8 mouse cellular contexts compared by ENCODE assay signal in genomic region chr6:56715270-56715666, GRCm38 (mm10). TPM values are rescaled to one million over a fixed set of nuclear protein-coding genes. Genes with fewer than 3 reads are reported as not detected.
DNase-seq lines count a peak whose midpoint lies in the region; ATAC-seq and TF ChIP-seq lines count a peak whose summit lies in the region.

No protein-coding gene starts in this region.

- no peaks in the 10 kb centered on the region for H3K36me3 ChIP-seq in heart, embryonic 10.5 days
- H3K36me3 ChIP-seq in ES-E14 (ENCODE audit: control insufficient read depth, insufficient read depth, low read length, poor library complexity, severe bottlenecking) (no peaks in the 10 kb centered on the region), macrophage (ENCODE audit: inconsistent target) (no peaks in the 10 kb centered on the region)
- H3K36me3 ChIP-seq in embryonic facial prominence, embryonic 15.5 days, result no peaks in the 10 kb centered on the region
- no peaks in the 10 kb centered on the region for H3K36me3 ChIP-seq in intestine, embryonic 16.5 days (ENCODE audit: control insufficient read depth, insufficient read depth, low read length)

- peak overlapping the region; percentile 96 for H3K9ac ChIP-seq in ES-E14 (ENCODE audit: insufficient read depth, low read depth, low read length, poor library complexity, severe bottlenecking)
- H3K9ac ChIP-seq in embryonic facial prominence, embryonic 15.5 days, result peak overlapping the region; percentile 75
- H3K9ac ChIP-seq in intestine, embryonic 16.5 days (ENCODE audit: low read depth, low read length), result peak overlapping the region; percentile 86

- H3K27me3 ChIP-seq in heart, embryonic 10.5 days (ENCODE audit: insufficient read depth, poor library complexity, severe bottlenecking), result no peaks in the 10 kb centered on the region
- no peaks in the 10 kb centered on the region for H3K27me3 ChIP-seq in embryonic facial prominence, embryonic 15.5 days
- H3K27me3 ChIP-seq in intestine, embryonic 16.5 days (replicated peaks; ENCODE audit: control insufficient read depth, insufficient read depth, low read length), result no peaks in the 10 kb centered on the region

- ATAC-seq in embryonic facial prominence, embryonic 15.5 days (ENCODE audit: insufficient number of reproducible peaks, low FRiP score, low TSS enrichment, low read depth), result no peak; the same call in 1 of the 2 replicates
- ATAC-seq in intestine, embryonic 16.5 days, result no peak

- peak overlapping the region; percentile 93 for H3K27ac ChIP-seq in heart, embryonic 10.5 days
- H3K27ac ChIP-seq in ES-E14 (ENCODE audit: insufficient read depth, low read depth, low read length, poor library complexity, severe bottlenecking) (peak overlapping the region; percentile 97), macrophage (peak overlapping the region; percentile 18)
- H3K27ac ChIP-seq in embryonic facial prominence, embryonic 15.5 days (replicated peaks), result peak overlapping the region; percentile 96
- peak overlapping the region; percentile 98 for H3K27ac ChIP-seq in intestine, embryonic 16.5 days (ENCODE audit: low read length)

- H3K4me2 ChIP-seq in embryonic facial prominence, embryonic 15.5 days (replicated peaks), result peak overlapping the region; percentile 57
- peak overlapping the region; percentile 77 for H3K4me2 ChIP-seq in intestine, embryonic 16.5 days (ENCODE audit: low read depth, low read length)

- intact Hi-C loops in heart, postnatal 25 days (cut with DNase I), result loop anchor here (5.0 to 10.0 kb wide), 3 partner anchors 82 to 820 kb away; partner anchors contain the start of genes Kbtbd2, Nt5c3, Ppm1k and Vmn1r4

- in situ Hi-C loops in ES-E14 (cut with MboI; ENCODE audit: low sequenced_read_pairs in 2 of 2, unreplicated experiment in 2 of 2), result no loop called here

- H3K9me3 ChIP-seq in heart, embryonic 10.5 days, result no peaks in the 10 kb centered on the region
- no peaks in the 10 kb centered on the region for H3K9me3 ChIP-seq in ES-E14 (ENCODE audit: control insufficient read depth, insufficient read depth, low read depth, low read length)
- no peaks in the 10 kb centered on the region for H3K9me3 ChIP-seq in embryonic facial prominence, embryonic 15.5 days (replicated peaks)
- no peaks in the 10 kb centered on the region for H3K9me3 ChIP-seq in intestine, embryonic 16.5 days (ENCODE audit: control insufficient read depth, low read length)

- DNase-seq in heart, embryonic 10.5 days (ENCODE audit: low spot score), result no peak
- DNase-seq in heart, postnatal 25 days (ENCODE audit: low spot score), result no peak
- DNase-seq in ES-E14 (ENCODE audit: low read depth, low spot score), result peak; percentile 54
- DNase-seq in cerebellum, adult 9-10 months, result no peak
- DNase-seq in layer of hippocampus, postnatal 14 days (ENCODE audit: low spot score in 2 of 2), result no peak

- WGBS in heart, embryonic 10.5 days, result under 1% methylated on average over 25 of the region's 25 CpGs
- WGBS in embryonic facial prominence, embryonic 15.5 days, result under 1% methylated on average over 25 of the region's 25 CpGs
- under 1% methylated on average over 25 of the region's 25 CpGs for WGBS in intestine, embryonic 16.5 days
- under 1% methylated on average over 25 of the region's 25 CpGs for WGBS in macrophage (ENCODE audit: missing documents)

- H3K4me1 ChIP-seq in heart, embryonic 10.5 days, result peaks cover 7% of the 10 kb centered on the region; the same call in 1 of the 2 replicates
- 0 out of 4 replicates have a peak, but pooled peaks cover 0 to 2% of the 10 kb centered on the region in 2 experiments for H3K4me1 ChIP-seq in ES-E14 (ENCODE audit: control insufficient read depth in 2 of 2, insufficient read depth in 2 of 2, low read length in 2 of 2, poor library complexity in 1 of 2)
- peaks cover 2% of the 10 kb centered on the region; the same call in 1 of the 2 replicates for H3K4me1 ChIP-seq in embryonic facial prominence, embryonic 15.5 days
- peaks cover 4% of the 10 kb centered on the region; the same call in 1 of the 2 replicates for H3K4me1 ChIP-seq in intestine, embryonic 16.5 days (ENCODE audit: control insufficient read depth, insufficient read depth, low read length)

- H3K79me2 ChIP-seq in macrophage (ENCODE audit: inconsistent target), result peaks cover 52% of the 10 kb centered on the region

- peak overlapping the region; percentile 77 for H3K4me3 ChIP-seq in heart, embryonic 10.5 days
- H3K4me3 ChIP-seq in ES-E14 (ENCODE audit: insufficient read depth in 1 of 2, low read depth in 1 of 2, low read length in 2 of 2, poor library complexity in 1 of 2, severe bottlenecking in 1 of 2), result peak overlapping the region; percentile 91 to 97
- H3K4me3 ChIP-seq in embryonic facial prominence, embryonic 15.5 days (replicated peaks), result peak overlapping the region; percentile 94
- H3K4me3 ChIP-seq in intestine, embryonic 16.5 days (ENCODE audit: low read length), result peak overlapping the region; percentile 88
- H3K4me3 ChIP-seq in macrophage (ENCODE audit: inconsistent target), result peak overlapping the region; percentile 79

TF ChIP-seq in ES-E14, 5 proteins besides CTCF, POLR2A, EP300 and RAD21:
- TF ChIP-seq CHD2 (IDR thresholded peaks at IDR 0.05; ENCODE audit: low read depth, low read length) (no peak), HCFC1 (IDR thresholded peaks at IDR 0.05; ENCODE audit: borderline replicate concordance, insufficient read depth, low read length) (no peak; the same call in 1 of the 2 replicates), ZNF384 (IDR thresholded peaks at IDR 0.05; ENCODE audit: low read depth, low read length) (no peak), ZC3H11A (IDR thresholded peaks at IDR 0.05; ENCODE audit: borderline replicate concordance, low read depth, low read length) (no peak), MAFK (IDR thresholded peaks at IDR 0.05; ENCODE audit: insufficient read depth, low read depth, low read length) (no peak)

RNA-seq across cellular contexts. Expression of gene Avl9, which starts 0.6 kb away (rescaled TPM):
- polyA plus RNA-seq in heart, embryonic 10.5 days (2016; fragmentation: Nextera tagmentation; extraction: Ambion mirVana), result 8.6 and 9.3 TPM in 2 replicates
- 1 to 10 TPM; 6.0 to 6.9 TPM for total RNA-seq in heart, postnatal 25 days (2021)
- total RNA-seq in ES-E14 (2012; rRNA removed), result 12.9 and 18.1 TPM in 2 replicates
- polyA plus RNA-seq in embryonic facial prominence, embryonic 15.5 days (2015; fragmentation: Nextera tagmentation; extraction: Ambion mirVana), result 10.8 and 11.0 TPM in 2 replicates
- 10.0 and 11.8 TPM in 2 replicates for polyA plus RNA-seq in intestine, embryonic 16.5 days (2015; fragmentation: Nextera tagmentation; extraction: Ambion mirVana)
- 100 to 1,000 TPM in 18 of 26 experiments, 10 to 100 TPM in 8; 75.3 to 263 (median 110) TPM for total RNA-seq in macrophage (2018; cell fraction: chromatin; rRNA removed)
- total RNA-seq in macrophage (2018; cell fraction: cytosol; rRNA removed), result 10 to 100 TPM; 22.3 to 35.2 (median 29.1) TPM
- total RNA-seq in macrophage (2018; cell fraction: nucleus; rRNA removed), result 100 to 1,000 TPM in 2 of 26 experiments, 10 to 100 TPM in 24; 55.4 to 256 (median 74.3) TPM
- 11.5 to 18.4 TPM (median 12.3 TPM) in 3 replicates for polyA plus RNA-seq in macrophage (2018)
- 10 to 100 TPM; 32.9 to 34.3 TPM for total RNA-seq in layer of hippocampus, postnatal 14 days (2021)

RNA-seq across cellular contexts. Expression of gene Lsm5, which starts 10.8 kb away (rescaled TPM):
- 99.3 and 118 TPM in 2 replicates for polyA plus RNA-seq in heart, embryonic 10.5 days (2016; fragmentation: Nextera tagmentation; extraction: Ambion mirVana)
- 10 to 100 TPM; 14.9 to 17.3 TPM for total RNA-seq in heart, postnatal 25 days (2021)
- total RNA-seq in ES-E14 (2012; rRNA removed), result 72.5 and 122 TPM in 2 replicates
- polyA plus RNA-seq in embryonic facial prominence, embryonic 15.5 days (2015; fragmentation: Nextera tagmentation; extraction: Ambion mirVana), result 95.4 and 109 TPM in 2 replicates
- 79.3 and 98.6 TPM in 2 replicates for polyA plus RNA-seq in intestine, embryonic 16.5 days (2015; fragmentation: Nextera tagmentation; extraction: Ambion mirVana)
- 10 to 100 TPM in 9 of 26 experiments, 1 to 10 TPM in 17; 2.3 to 21.4 (median 7.2) TPM for total RNA-seq in macrophage (2018; cell fraction: chromatin; rRNA removed)
- total RNA-seq in macrophage (2018; cell fraction: cytosol; rRNA removed), result 10 to 100 TPM; 10.4 to 25.5 (median 16.5) TPM
- total RNA-seq in macrophage (2018; cell fraction: nucleus; rRNA removed), result 10 to 100 TPM in 5 of 26 experiments, 1 to 10 TPM in 21; 2.1 to 13.7 (median 5.6) TPM
- 28.8 to 54.4 TPM (median 39.2 TPM) in 3 replicates for polyA plus RNA-seq in macrophage (2018)
- 10 to 100 TPM; 22.3 to 22.8 TPM for total RNA-seq in layer of hippocampus, postnatal 14 days (2021)

Comparison
In these comparisons a context has a peak if more than half of its experiments do, and no peak if none do; other contexts are left out.
1. H3K27ac ChIP-seq: peak in every context shown above with its lines; median percentile 98 in intestine, embryonic 16.5 days; 97 in ES-E14; 96 in embryonic facial prominence, embryonic 15.5 days; 93 in heart, embryonic 10.5 days; 18 in macrophage.